Mouse (Mus musculus): Measurements from ENCODE around the gene Cacna1a. TPM values are rescaled to one million over a fixed set of nuclear protein-coding genes. Genes with fewer than 3 reads are reported as not detected.

Gene Cacna1a
- total and polyA plus RNA-seq, 3 experiments, result 3.2 to 5.1 TPM; not detected in 1

- TF ChIP-seq USF1 (IDR thresholded peaks at IDR 0.05; ENCODE audit: low read depth, low read length) (no peak), MAX (IDR thresholded peaks at IDR 0.05; ENCODE audit: low read length) (no peak), NELFE (IDR thresholded peaks at IDR 0.05; ENCODE audit: low read depth, low read length) (no peak), ELF1 (IDR thresholded peaks at IDR 0.05; ENCODE audit: low read depth, low read length) (no peak), CHD1 (IDR thresholded peaks at IDR 0.05; ENCODE audit: low read depth, low read length) (no peak; the same call in 1 of the 2 replicates), UBTF (IDR thresholded peaks at IDR 0.05; ENCODE audit: borderline replicate concordance, insufficient read depth, low read depth, low read length) (no peak), USF2 (IDR thresholded peaks at IDR 0.05; ENCODE audit: borderline replicate concordance in 1 of 2, insufficient read depth in 1 of 2, low read depth in 1 of 2, low read length in 2 of 2) (no peak), SMC3 (IDR thresholded peaks at IDR 0.05; ENCODE audit: low read depth, low read length) (no peak), ZMIZ1 (IDR thresholded peaks at IDR 0.05; ENCODE audit: low read depth, low read length) (0 out of 2 replicates have a peak, but pooled peaks have one; percentile 21), TAL1 (IDR thresholded peaks at IDR 0.05; ENCODE audit: low read length) (no peak), ZNF384 (IDR thresholded peaks at IDR 0.05; ENCODE audit: low read depth, low read length) (no peak), ETS1 (IDR thresholded peaks at IDR 0.05; ENCODE audit: low read depth, low read length) (no peak), POLR2AphosphoS5 (IDR thresholded peaks at IDR 0.05; ENCODE audit: borderline replicate concordance, low read depth, low read length) (no peak), BHLHE40 (IDR thresholded peaks at IDR 0.05; ENCODE audit: borderline replicate concordance, low read depth, low read length) (no peak), TCF12 (IDR thresholded peaks at IDR 0.05; ENCODE audit: low read depth, low read length) (no peak), EP300 (IDR thresholded peaks at IDR 0.05; ENCODE audit: low read depth in 1 of 2, low read length in 2 of 2) (no peak), ZC3H11A (IDR thresholded peaks at IDR 0.05; ENCODE audit: low read depth, low read length) (no peak)
These were observed 272.7 kb downstream of the Cacna1a start (continued) for GRCm38 (mm10) chr8:84660819-84661457.

GRCm38 (mm10) chr8:84661458-84661871 lies 273.2 kb downstream of the Cacna1a start:
- TF ChIP-seq EP300 (IDR thresholded peaks at IDR 0.05; ENCODE audit: low read depth in 1 of 2, low read length in 2 of 2) (peak in 1 of 2 experiments; percentile 66; a peak in 2 of 4 replicates), HCFC1 (IDR thresholded peaks at IDR 0.05; ENCODE audit: low read depth, low read length) (no peak; the same call in 1 of the 2 replicates), NELFE (IDR thresholded peaks at IDR 0.05; ENCODE audit: low read depth, low read length) (peak; percentile 56), POLR2A (IDR thresholded peaks at IDR 0.05; ENCODE audit: control insufficient read depth in 1 of 2, insufficient read depth in 1 of 2, low read depth in 1 of 2, low read length in 2 of 2, poor library complexity in 1 of 2) (peak; percentile 32 to 45; a peak in 3 of 4 replicates), SIN3A (IDR thresholded peaks at IDR 0.05; ENCODE audit: low read length) (peak; percentile 81), NRF1 (IDR thresholded peaks at IDR 0.05; ENCODE audit: insufficient read depth, low read depth, low read length, poor library complexity, severe bottlenecking) (peak; percentile 15; the same call in 1 of the 2 replicates), RAD21 (IDR thresholded peaks at IDR 0.05; ENCODE audit: low read depth, low read length) (no peak), CHD2 (IDR thresholded peaks at IDR 0.05; ENCODE audit: low read length) (no peak), ETS1 (IDR thresholded peaks at IDR 0.05; ENCODE audit: low read depth, low read length) (peak; percentile 84), CTCF (IDR thresholded peaks at IDR 0.05 in 2 of 3, conservative IDR thresholded peaks at IDR 0.05 in 1 of 3; ENCODE audit: control insufficient read depth in 1 of 3, insufficient read depth in 1 of 3, low read depth in 2 of 3, low read length in 3 of 3, poor library complexity in 1 of 3, severe bottlenecking in 1 of 3) (no peak), USF2 (IDR thresholded peaks at IDR 0.05; ENCODE audit: borderline replicate concordance in 1 of 2, insufficient read depth in 1 of 2, low read depth in 1 of 2, low read length in 2 of 2) (no peak), JUND (IDR thresholded peaks at IDR 0.05; ENCODE audit: low read depth, low read length) (no peak), MAZ (IDR thresholded peaks at IDR 0.05; ENCODE audit: low read depth, low read length) (no peak), CHD1 (IDR thresholded peaks at IDR 0.05; ENCODE audit: low read depth, low read length) (peak; percentile 79; the same call in 1 of the 2 replicates), ZMIZ1 (IDR thresholded peaks at IDR 0.05; ENCODE audit: low read depth, low read length) (no peak), MAX (IDR thresholded peaks at IDR 0.05; ENCODE audit: low read length) (peak; percentile 40; the same call in 1 of the 2 replicates), MXI1 (IDR thresholded peaks at IDR 0.05; ENCODE audit: low read depth, low read length) (peak; percentile 69; the same call in 1 of the 2 replicates), BHLHE40 (IDR thresholded peaks at IDR 0.05; ENCODE audit: borderline replicate concordance, low read depth, low read length) (0 out of 2 replicates have a peak, but pooled peaks have one; percentile 8), TBP (IDR thresholded peaks at IDR 0.05; ENCODE audit: low read depth, low read length) (no peak)
- no peaks in the 10 kb centered on the region for H3K9me3 ChIP-seq (replicated peaks; ENCODE audit: insufficient read depth, low read length)
- H3K27ac ChIP-seq (ENCODE audit: control insufficient read depth, low read depth, low read length), result peak overlapping the region; percentile 92
- no peaks in the 10 kb centered on the region for H3K27me3 ChIP-seq (ENCODE audit: control insufficient read depth in 1 of 2, insufficient read depth in 2 of 2, low read length in 2 of 2)
- H3K4me3 ChIP-seq (ENCODE audit: control insufficient read depth in 1 of 2, insufficient read depth in 1 of 2, low read depth in 2 of 2, low read length in 2 of 2), result peak overlapping the region; percentile 67 to 93
- peak; percentile 91 for DNase-seq (ENCODE audit: low read depth, low spot score)
- H3K4me1 ChIP-seq (ENCODE audit: control insufficient read depth in 1 of 2, insufficient read depth in 2 of 2, low read length in 2 of 2), result peaks cover 5 to 31% of the 10 kb centered on the region in 2 experiments
- H3K36me3 ChIP-seq (ENCODE audit: control insufficient read depth in 1 of 2, insufficient read depth in 2 of 2, low read length in 2 of 2), result peaks cover 0 to 22% of the 10 kb centered on the region in 2 experiments; a peak in 2 of 4 replicates
- H3K9ac ChIP-seq (ENCODE audit: control insufficient read depth, low read depth, low read length, poor library complexity, severe bottlenecking), result peak overlapping the region; percentile 88
- H3K79me2 ChIP-seq (ENCODE audit: control insufficient read depth, insufficient read depth, low read length, poor library complexity), result peaks cover 48% of the 10 kb centered on the region

All from MEL (cell line).